8 mouse cellular contexts compared by ENCODE assay signal in the genomic region with DNA sequence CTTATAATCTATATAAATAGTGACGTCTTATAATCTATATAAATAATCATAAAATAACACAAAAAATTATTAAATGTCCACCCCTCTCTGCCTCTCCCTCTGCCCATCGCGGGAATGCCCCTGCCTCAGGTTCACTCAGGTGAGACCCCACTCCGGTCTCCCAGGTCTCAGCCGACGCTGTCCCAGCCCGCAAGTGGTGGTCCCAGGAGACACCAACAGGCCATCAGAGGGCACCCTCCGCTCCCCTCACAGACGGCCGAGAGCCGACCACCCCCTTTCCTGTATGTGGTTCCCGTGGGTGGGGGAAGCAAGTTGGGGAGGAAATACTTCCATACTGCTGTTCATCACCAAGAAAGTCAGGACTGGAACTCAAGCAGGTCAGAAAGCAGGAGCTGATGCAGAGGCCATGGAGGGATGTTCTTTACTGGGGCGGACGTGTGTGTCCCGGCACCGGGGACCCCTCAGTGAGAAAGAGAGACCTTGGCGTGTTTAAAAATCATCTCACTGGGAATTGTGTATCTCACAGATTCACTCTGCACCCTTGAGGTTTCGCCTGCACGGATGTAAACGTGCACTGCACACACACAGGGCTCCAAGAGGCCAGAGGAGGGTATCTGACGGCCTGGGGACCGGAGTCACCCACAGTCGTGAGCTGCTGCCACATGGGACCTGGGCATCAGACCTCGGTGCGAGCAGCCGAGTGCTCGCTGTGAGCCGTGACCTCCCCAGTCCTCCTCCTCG. TPM values are rescaled to one million over a fixed set of nuclear protein-coding genes. Genes with fewer than 3 reads are reported as not detected.
A peak's percentile ranks its signal among the peaks of the same experiment; 100 is the strongest.
DNase-seq lines count a peak whose midpoint lies in the region; ATAC-seq and TF ChIP-seq lines count a peak whose summit lies in the region.
"Had no signal": no experiment of that assay in that cellular context is flagged by ENCODE, and none has a peak within 500 bp of the region (broad histone marks: within the 10 kb centered on the region; RNA-seq: fewer than 3 reads in every experiment).

No protein-coding gene starts in this region.

- intact Hi-C loops in left cerebral cortex, adult 2 months (cut with DNase I), result no loop called here

- TF ChIP-seq CTCF in thymus, adult 2 months (IDR thresholded peaks at IDR 0.05; ENCODE audit: borderline replicate concordance, control insufficient read depth, extremely low read depth, insufficient read depth, low read length, poor library complexity), result no peak
- TF ChIP-seq CTCF in left cerebral cortex, adult 2 months (IDR thresholded peaks at IDR 0.05), result no peak

- no peak for ATAC-seq in hindbrain, embryonic 11.5 days (ENCODE audit: low FRiP score)

- no peaks in the 10 kb centered on the region for H3K27me3 ChIP-seq in thymus, adult 2 months (ENCODE audit: control insufficient read depth, insufficient read depth, low read length)
- H3K27me3 ChIP-seq in hindbrain, embryonic 11.5 days (ENCODE audit: control insufficient read depth, insufficient read depth, low read length), result no peaks in the 10 kb centered on the region
- 0 out of 2 replicates have a peak, but pooled peaks cover 11% of the 10 kb centered on the region for H3K27me3 ChIP-seq in midbrain, embryonic 10.5 days (ENCODE audit: low read depth, poor library complexity, severe bottlenecking)

- TF ChIP-seq POLR2A in thymus, adult 2 months (IDR thresholded peaks at IDR 0.05; ENCODE audit: control insufficient read depth, extremely low read depth, insufficient read depth, low read length, poor library complexity), result no peak

- 53% methylated on average over 29 of the region's 29 CpGs for WGBS in thymus, adult 2 months
- 52% methylated on average over 29 of the region's 29 CpGs for WGBS in hindbrain, embryonic 11.5 days
- WGBS in midbrain, embryonic 10.5 days, result 51% methylated on average over 29 of the region's 29 CpGs

- DNase-seq in thymus, adult 2 months, result peak; percentile 16
- DNase-seq in thymus, postnatal 10 days (ENCODE audit: low spot score in 2 of 2), result no peak
- no peak for DNase-seq in hindbrain, embryonic 11.5 days (ENCODE audit: low spot score)
- DNase-seq in midbrain, embryonic 10.5 days (ENCODE audit: low spot score), result no peak
- DNase-seq in gastrocnemius, postnatal 25 days, result no peak
- DNase-seq in left cerebral cortex, adult 2 months (ENCODE audit: extremely low spot score in 1 of 2, low spot score in 2 of 2), result no peak
- DNase-seq in layer of hippocampus, postnatal 10 days (ENCODE audit: low spot score in 2 of 2), result no peak

- no peaks in the 10 kb centered on the region for H3K9me3 ChIP-seq in hindbrain, embryonic 11.5 days (ENCODE audit: control insufficient read depth, low read length)
- H3K9me3 ChIP-seq in midbrain, embryonic 10.5 days (replicated peaks), result no peaks in the 10 kb centered on the region

- H3K27ac ChIP-seq in thymus, adult 2 months (ENCODE audit: control insufficient read depth, insufficient read depth, low read length), result no peak overlapping the region
- H3K27ac ChIP-seq in hindbrain, embryonic 11.5 days (ENCODE audit: low read depth, low read length), result no peak overlapping the region
- H3K27ac ChIP-seq in midbrain, embryonic 10.5 days (replicated peaks), result no peak overlapping the region
- H3K27ac ChIP-seq in left cerebral cortex, adult 2 months, result no peak overlapping the region

- no peak overlapping the region for H3K4me3 ChIP-seq in thymus, adult 2 months (ENCODE audit: control insufficient read depth, insufficient read depth, low read length)
- peak overlapping the region; percentile 21 for H3K4me3 ChIP-seq in hindbrain, embryonic 11.5 days (ENCODE audit: low read depth, low read length)
- peak overlapping the region; percentile 53 for H3K4me3 ChIP-seq in midbrain, embryonic 10.5 days
- H3K4me3 ChIP-seq in left cerebral cortex, adult 2 months, result no peak overlapping the region

- H3K9ac ChIP-seq in hindbrain, embryonic 11.5 days (ENCODE audit: low read depth, low read length), result no peak overlapping the region

- H3K36me3 ChIP-seq in thymus, adult 2 months (ENCODE audit: control insufficient read depth, insufficient read depth, low read length), result no peaks in the 10 kb centered on the region
- no peaks in the 10 kb centered on the region for H3K36me3 ChIP-seq in hindbrain, embryonic 11.5 days (ENCODE audit: control insufficient read depth, insufficient read depth, low read length)
- no peaks in the 10 kb centered on the region for H3K36me3 ChIP-seq in midbrain, embryonic 10.5 days

- H3K4me1 ChIP-seq in thymus, adult 2 months (replicated peaks; ENCODE audit: control insufficient read depth, insufficient read depth, low read length), result peaks cover 23% of the 10 kb centered on the region
- no peaks in the 10 kb centered on the region for H3K4me1 ChIP-seq in hindbrain, embryonic 11.5 days (replicated peaks; ENCODE audit: control insufficient read depth, insufficient read depth, low read length)
- peaks cover 11% of the 10 kb centered on the region for H3K4me1 ChIP-seq in midbrain, embryonic 10.5 days

- H3K4me2 ChIP-seq in hindbrain, embryonic 11.5 days (replicated peaks; ENCODE audit: low read depth, low read length), result peak overlapping the region; percentile 54

RNA-seq across cellular contexts. Expression of a gene that starts 9.1 kb away (rescaled TPM):
- 0.85 and 1.3 TPM in 2 replicates for polyA plus RNA-seq in thymus, adult 2 months (2012; rRNA removed)
- not detected in 2 replicates for polyA plus RNA-seq in hindbrain, embryonic 11.5 days (2014; fragmentation: Nextera tagmentation; extraction: Ambion mirVana)
- polyA plus RNA-seq in midbrain, embryonic 10.5 days (2016; fragmentation: Nextera tagmentation; extraction: Ambion mirVana), result not detected in 2 replicates
- not detected for total RNA-seq in gastrocnemius, postnatal 25 days (2021)
- not detected for total RNA-seq in left cerebral cortex, adult 2 months (2021)
- total RNA-seq in layer of hippocampus, postnatal 10 days (2021), result not detected
- total RNA-seq: left cerebral cortex, adult 18-20 months had no signal

RNA-seq across cellular contexts. Expression of a gene that starts 33.7 kb away (rescaled TPM):
- polyA plus RNA-seq in thymus, adult 2 months (2012; rRNA removed), result 14.8 and 15.6 TPM in 2 replicates
- 38.4 and 45.5 TPM in 2 replicates for polyA plus RNA-seq in hindbrain, embryonic 11.5 days (2014; fragmentation: Nextera tagmentation; extraction: Ambion mirVana)
- 36.4 and 51.4 TPM in 2 replicates for polyA plus RNA-seq in midbrain, embryonic 10.5 days (2016; fragmentation: Nextera tagmentation; extraction: Ambion mirVana)
- 1 to 10 TPM; 1.3 to 2.5 TPM for total RNA-seq in gastrocnemius, postnatal 25 days (2021)
- 10 to 100 TPM; 72.4 to 78.9 TPM for total RNA-seq in left cerebral cortex, adult 2 months (2021)
- total RNA-seq in layer of hippocampus, postnatal 10 days (2021), result 10 to 100 TPM; 75.0 to 82.7 TPM

RNA-seq across cellular contexts. Expression of a gene that starts 57.7 kb away (rescaled TPM):
- 89.3 and 137 TPM in 2 replicates for polyA plus RNA-seq in thymus, adult 2 months (2012; rRNA removed)
- polyA plus RNA-seq in hindbrain, embryonic 11.5 days (2014; fragmentation: Nextera tagmentation; extraction: Ambion mirVana), result 7.3 and 7.5 TPM in 2 replicates
- 9.0 and 10.6 TPM in 2 replicates for polyA plus RNA-seq in midbrain, embryonic 10.5 days (2016; fragmentation: Nextera tagmentation; extraction: Ambion mirVana)
- 10 to 100 TPM in 1 of 2 experiments, 1 to 10 TPM in 1; 3.0 to 14.6 TPM for total RNA-seq in gastrocnemius, postnatal 25 days (2021)
- 1 to 10 TPM; 1.3 to 1.8 TPM for total RNA-seq in left cerebral cortex, adult 2 months (2021)
- total RNA-seq in layer of hippocampus, postnatal 10 days (2021), result 1 to 10 TPM; 2.1 to 2.5 TPM

Comparison
In these comparisons a context has a peak if more than half of its experiments do, and no peak if none do; other contexts are left out.
1. H3K4me3 ChIP-seq: peak in hindbrain, embryonic 11.5 days (single experiment) and midbrain, embryonic 10.5 days (single experiment); none in thymus, adult 2 months (single experiment) and left cerebral cortex, adult 2 months (single experiment).
2. RNA of a gene that starts 33.7 kb away (total RNA-seq): 75.0 to 82.7 TPM in layer of hippocampus, postnatal 10 days and 72.4 to 78.9 TPM in left cerebral cortex, adult 2 months; 1.3 to 2.5 TPM in gastrocnemius, postnatal 25 days; every median in the first group is over 10 times any median in the second.